ENCODE assay signal across 22 mouse cellular contexts in genomic region chr6:128447063-128447462, GRCm38 (mm10). TPM values are rescaled to one million over a fixed set of nuclear protein-coding genes. Genes with fewer than 3 reads are reported as not detected.
DNase-seq lines count a peak whose midpoint lies in the region; ATAC-seq and TF ChIP-seq lines count a peak whose summit lies in the region.
"Had no signal": no experiment of that assay in that cellular context is flagged by ENCODE, and none has a peak within 500 bp of the region (broad histone marks: within the 10 kb centered on the region; RNA-seq: fewer than 3 reads in every experiment).

No protein-coding gene starts in this region.

- H3K79me2 ChIP-seq in C2C12 (ENCODE audit: control insufficient read depth, insufficient read depth) = no peaks in the 10 kb centered on the region
- H3K79me2 ChIP-seq in myocyte (ENCODE audit: control insufficient read depth, insufficient read depth) = no peaks in the 10 kb centered on the region

- H3K4me2 ChIP-seq in forebrain, embryonic 11.5 days (ENCODE audit: low read depth, low read length, severe bottlenecking) = no peak overlapping the region
- no peak overlapping the region for H3K4me2 ChIP-seq in forebrain, embryonic 13.5 days
- H3K4me2 ChIP-seq in myocyte (ENCODE audit: low read depth) = no peak overlapping the region
- no peak overlapping the region for H3K4me2 ChIP-seq in stomach, postnatal 0 days (replicated peaks; ENCODE audit: low read depth)

- no peak overlapping the region for H3K9ac ChIP-seq in forebrain, embryonic 11.5 days (ENCODE audit: low read length)
- no peak overlapping the region for H3K9ac ChIP-seq in forebrain, embryonic 13.5 days
- no peak overlapping the region for H3K9ac ChIP-seq in stomach, postnatal 0 days (ENCODE audit: low read length)

- H3K79me3 ChIP-seq in C2C12 (ENCODE audit: low read depth) = no peaks in the 10 kb centered on the region

- DNase-seq in forebrain, embryonic 11.5 days (ENCODE audit: low spot score) = peak; percentile 14
- DNase-seq in kidney, postnatal 14 days = no peak
- no peak for DNase-seq in stomach, postnatal 0 days (ENCODE audit: low spot score)
- DNase-seq: adrenal gland, adult 2 months; adrenal gland, adult 8-10 months; adrenal gland, postnatal 10 days; adrenal gland, postnatal 14 days; adrenal gland, postnatal 25 days; adrenal gland, postnatal 36 days; B cell, adult 2 months; cerebellum, adult 11 months; cerebellum, adult 11-12 months; cerebellum, adult 18-20 months; cerebellum, adult 2 months had no signal

- no peak overlapping the region for H3ac ChIP-seq in C2C12 (ENCODE audit: control insufficient read depth, insufficient read length, low read depth)
- H3ac ChIP-seq in myocyte (ENCODE audit: control insufficient read depth, insufficient read length) = no peak overlapping the region

- no peaks in the 10 kb centered on the region for H3K4me1 ChIP-seq in forebrain, embryonic 11.5 days (replicated peaks; ENCODE audit: control insufficient read depth, insufficient read depth, low read length)
- H3K4me1 ChIP-seq in forebrain, embryonic 13.5 days = peaks cover 9% of the 10 kb centered on the region
- no peaks in the 10 kb centered on the region for H3K4me1 ChIP-seq in stomach, postnatal 0 days (replicated peaks; ENCODE audit: control insufficient read depth, insufficient read depth)

- TF ChIP-seq POLR2A in myocyte (IDR thresholded peaks at IDR 0.05; ENCODE audit: insufficient read length, low read depth) = no peak

- no peaks in the 10 kb centered on the region for H3K9me3 ChIP-seq in forebrain, embryonic 11.5 days (ENCODE audit: control insufficient read depth, low read length)
- no peaks in the 10 kb centered on the region for H3K9me3 ChIP-seq in forebrain, embryonic 13.5 days (replicated peaks)
- no peaks in the 10 kb centered on the region for H3K9me3 ChIP-seq in stomach, postnatal 0 days (ENCODE audit: control insufficient read depth, low read length)
- H3K9me3 ChIP-seq: G1E had no signal

- H3K4me3 ChIP-seq in forebrain, embryonic 11.5 days (ENCODE audit: low read depth, low read length) = no peak overlapping the region
- no peak overlapping the region for H3K4me3 ChIP-seq in forebrain, embryonic 13.5 days
- H3K4me3 ChIP-seq in C2C12 (ENCODE audit: insufficient read depth, poor library complexity, severe bottlenecking) (no peak overlapping the region), myocyte (no peak overlapping the region)
- no peak overlapping the region for H3K4me3 ChIP-seq in stomach, postnatal 0 days (ENCODE audit: low read depth, low read length)

- TF ChIP-seq EP300 in stomach, postnatal 0 days (optimal IDR thresholded peaks at IDR 0.05) = no peak

- no peak for ATAC-seq in forebrain, embryonic 11.5 days (replicated peaks; ENCODE audit: low FRiP score)
- no peak for ATAC-seq in forebrain, embryonic 13.5 days
- no peak for ATAC-seq in stomach, postnatal 0 days (ENCODE audit: low FRiP score, low TSS enrichment)
- ATAC-seq: activated CD4-positive, CD25-positive, alpha-beta regulatory T cell, adult 4 months; CD4-positive, CD25-positive, alpha-beta regulatory T cell, adult 4 months; Patski had no signal

- 94% methylated on average over 5 of the region's 5 CpGs for WGBS in forebrain, embryonic 11.5 days
- 97% methylated on average over 5 of the region's 5 CpGs for WGBS in forebrain, embryonic 13.5 days
- 89% methylated on average over 5 of the region's 5 CpGs for WGBS in stomach, postnatal 0 days

- no peak for TF ChIP-seq CTCF in C2C12 (IDR thresholded peaks at IDR 0.05; ENCODE audit: control insufficient read depth, insufficient read depth, insufficient read length)
- no peak for TF ChIP-seq CTCF in stomach, postnatal 0 days (IDR thresholded peaks at IDR 0.05; ENCODE audit: low read depth)

- H3K27me3 ChIP-seq in forebrain, embryonic 11.5 days (ENCODE audit: control insufficient read depth, insufficient read depth, low read length) = no peaks in the 10 kb centered on the region
- no peaks in the 10 kb centered on the region for H3K27me3 ChIP-seq in forebrain, embryonic 13.5 days
- H3K27me3 ChIP-seq in C2C12 (ENCODE audit: control insufficient read depth, insufficient read depth, insufficient read length) (no peaks in the 10 kb centered on the region), myocyte (ENCODE audit: control insufficient read depth, insufficient read depth, insufficient read length) (no peaks in the 10 kb centered on the region)
- no peaks in the 10 kb centered on the region for H3K27me3 ChIP-seq in stomach, postnatal 0 days (ENCODE audit: control insufficient read depth, insufficient read depth, low read length)
- H3K27me3 ChIP-seq: CH12.LX, Patski had no signal

- no peak overlapping the region for H3K27ac ChIP-seq in forebrain, embryonic 11.5 days (ENCODE audit: low read depth, low read length)
- no peak overlapping the region for H3K27ac ChIP-seq in forebrain, embryonic 13.5 days
- H3K27ac ChIP-seq in stomach, postnatal 0 days (replicated peaks) = no peak overlapping the region

- no peaks in the 10 kb centered on the region for H3K36me3 ChIP-seq in forebrain, embryonic 11.5 days (ENCODE audit: control insufficient read depth, insufficient read depth, low read length)
- H3K36me3 ChIP-seq in forebrain, embryonic 13.5 days (ENCODE audit: poor library complexity, severe bottlenecking) = no peaks in the 10 kb centered on the region
- no peaks in the 10 kb centered on the region for H3K36me3 ChIP-seq in C2C12 (ENCODE audit: control insufficient read depth, insufficient read depth)
- no peaks in the 10 kb centered on the region for H3K36me3 ChIP-seq in myocyte (ENCODE audit: control insufficient read depth, insufficient read depth)
- no peaks in the 10 kb centered on the region for H3K36me3 ChIP-seq in stomach, postnatal 0 days (ENCODE audit: control insufficient read depth, insufficient read depth, low read length)
- H3K36me3 ChIP-seq: G1E had no signal

TF ChIP-seq in C2C12, 6 proteins besides CTCF, POLR2A, EP300 and RAD21:
- no peak for TF ChIP-seq FOSL1 (IDR thresholded peaks at IDR 0.05; ENCODE audit: insufficient read depth, low read length, poor library complexity, severe bottlenecking)
- TF ChIP-seq MAX (IDR thresholded peaks at IDR 0.05) = no peak
- TF ChIP-seq CEBPB (IDR thresholded peaks at IDR 0.05; ENCODE audit: low read depth) = no peak
- TF ChIP-seq USF1 (IDR thresholded peaks at IDR 0.05; ENCODE audit: low read depth) = peak; percentile 41
- peak; percentile 47 for TF ChIP-seq MYOD1 (IDR thresholded peaks at IDR 0.05; ENCODE audit: control insufficient read depth, insufficient read length, low read depth)
- TF ChIP-seq MYOG (IDR thresholded peaks at IDR 0.05; ENCODE audit: control insufficient read depth, extremely low read depth, insufficient read length) = no peak

TF ChIP-seq in myocyte, 11 proteins besides CTCF, POLR2A, EP300 and RAD21:
- no peak for TF ChIP-seq REST (IDR thresholded peaks at IDR 0.05; ENCODE audit: insufficient read depth, insufficient read length)
- no peak for TF ChIP-seq MAX (IDR thresholded peaks at IDR 0.05; ENCODE audit: low read depth)
- TF ChIP-seq MYOD1 (IDR thresholded peaks at IDR 0.05; ENCODE audit: control insufficient read depth in 1 of 3, insufficient read length in 2 of 3, low read depth in 2 of 3) = peak in 2 of 3 experiments; percentile 81 to 84
- TF ChIP-seq USF1 (IDR thresholded peaks at IDR 0.05; ENCODE audit: low read depth) = peak; percentile 51
- TF ChIP-seq MYOG (IDR thresholded peaks at IDR 0.05; ENCODE audit: control insufficient read depth in 1 of 3, insufficient read depth in 1 of 3, insufficient read length in 2 of 3, low read depth in 2 of 3) = peak in 1 of 3 experiments; percentile 30

RNA-seq across cellular contexts. Expression of gene Fkbp4, which starts 8.6 kb away (rescaled TPM):
- 601 and 640 TPM in 2 replicates for polyA plus RNA-seq in forebrain, embryonic 11.5 days (2014; fragmentation: Nextera tagmentation; extraction: Ambion mirVana)
- polyA plus RNA-seq in forebrain, embryonic 13.5 days (2015; fragmentation: Nextera tagmentation; extraction: Ambion mirVana) = 454 and 497 TPM in 2 replicates
- polyA plus RNA-seq in C2C12 (2012; fragmentation: generic; extraction: Trizol) (399 TPM), myocyte (2012; fragmentation: generic; extraction: Trizol) (224 TPM)
- polyA plus RNA-seq in stomach, postnatal 0 days (2015; fragmentation: Nextera tagmentation; extraction: Ambion mirVana) = 180 TPM in 2 replicates

RNA-seq across cellular contexts. Expression of gene Itfg2, which starts 22.3 kb away (rescaled TPM):
- polyA plus RNA-seq in forebrain, embryonic 11.5 days (2014; fragmentation: Nextera tagmentation; extraction: Ambion mirVana) = 34.6 and 35.3 TPM in 2 replicates
- polyA plus RNA-seq in forebrain, embryonic 13.5 days (2015; fragmentation: Nextera tagmentation; extraction: Ambion mirVana) = 35.2 and 38.1 TPM in 2 replicates
- polyA plus RNA-seq in C2C12 (2012; fragmentation: generic; extraction: Trizol) (28.9 TPM), myocyte (2012; fragmentation: generic; extraction: Trizol) (32.6 TPM)
- 13.6 and 14.8 TPM in 2 replicates for polyA plus RNA-seq in stomach, postnatal 0 days (2015; fragmentation: Nextera tagmentation; extraction: Ambion mirVana)

RNA-seq across cellular contexts. Expression of gene Nrip2, which starts 48.0 kb away (rescaled TPM):
- polyA plus RNA-seq in forebrain, embryonic 11.5 days (2014; fragmentation: Nextera tagmentation; extraction: Ambion mirVana) = 2.7 and 3.8 TPM in 2 replicates
- 3.8 and 5.2 TPM in 2 replicates for polyA plus RNA-seq in forebrain, embryonic 13.5 days (2015; fragmentation: Nextera tagmentation; extraction: Ambion mirVana)
- polyA plus RNA-seq in C2C12 (2012; fragmentation: generic; extraction: Trizol) = 0.51 TPM
- polyA plus RNA-seq in myocyte (2012; fragmentation: generic; extraction: Trizol) = 1.1 TPM
- polyA plus RNA-seq in stomach, postnatal 0 days (2015; fragmentation: Nextera tagmentation; extraction: Ambion mirVana) = 2.2 and 3.4 TPM in 2 replicates
- polyA plus RNA-seq: G1E had no signal
